ENCODE assay signal across 10 mouse cellular contexts in genomic region chr11:55208001-55208690, GRCm38 (mm10). TPM values are rescaled to one million over a fixed set of nuclear protein-coding genes. Genes with fewer than 3 reads are reported as not detected.
DNase-seq lines count a peak whose midpoint lies in the region; ATAC-seq lines count a peak whose summit lies in the region.
"Had no signal": no experiment of that assay in that cellular context is flagged by ENCODE, and none has a peak within 500 bp of the region (broad histone marks: within the 10 kb centered on the region; RNA-seq: fewer than 3 reads in every experiment).

No protein-coding gene starts in this region.

- peak; percentile 55 for ATAC-seq in common myeloid progenitor, adult 5-6 weeks (replicated peaks; ENCODE audit: low read depth, poor library complexity, severe bottlenecking)
- ATAC-seq in monocyte, adult 5-6 weeks (replicated peaks; ENCODE audit: insufficient number of reproducible peaks, low FRiP score, low TSS enrichment, poor library complexity, severe bottlenecking) = peak; percentile 58
- ATAC-seq in cerebellum, adult (ENCODE audit: insufficient number of reproducible peaks, low FRiP score, low TSS enrichment) = no peak

- peak; percentile 24 to 26 for DNase-seq in lung, adult 18-20 months
- no peak for DNase-seq in lung, postnatal 14 days
- DNase-seq in kidney, postnatal 25 days = peak; percentile 36 to 64
- DNase-seq in spleen, adult 18-20 months = no peak
- no peak for DNase-seq in ovary, adult 18-20 months (ENCODE audit: low spot score)
- DNase-seq: cerebellum, adult 11-12 months had no signal

RNA-seq across cellular contexts. Expression of gene Slc36a1, which starts 4.0 kb away (rescaled TPM):
- total RNA-seq in common myeloid progenitor, adult 5-6 weeks (2017) = 5.6 and 6.1 TPM in 2 replicates
- total RNA-seq in monocyte, adult 5-6 weeks (2017) = 5.2 to 11.1 TPM (median 8.1 TPM) in 3 replicates

RNA-seq across cellular contexts. Expression of gene Slc36a2, which starts 23.3 kb away (rescaled TPM):
- total RNA-seq in common myeloid progenitor, adult 5-6 weeks (2017) = 0.14 TPM in 1 of 2 replicates, not detected in the other
- total RNA-seq in monocyte, adult 5-6 weeks (2017) = not detected in 3 replicates

RNA-seq across cellular contexts. Expression of gene Slc36a3, which starts 56.6 kb away (rescaled TPM):
- total RNA-seq in common myeloid progenitor, adult 5-6 weeks (2017) = not detected in 2 replicates
- not detected in 3 replicates for total RNA-seq in monocyte, adult 5-6 weeks (2017)
- total RNA-seq: left cerebral cortex, postnatal 10 days had no signal

Comparison
In these comparisons a context has a peak if more than half of its experiments do, and no peak if none do; other contexts are left out.
1. DNase-seq: peak in lung, adult 18-20 months (2 of 2) and kidney, postnatal 25 days (2 of 2); none in lung, postnatal 14 days (single experiment), spleen, adult 18-20 months (0 of 2) and ovary, adult 18-20 months (single experiment).